Mouse (Mus musculus) retina, embryonic 14.5 days (tissue): ENCODE results near the gene Ghsr.
"Not testable (repeated sequence)": the region's sequence is repeated elsewhere in the genome, so short reads cannot be mapped to it uniquely, and the experiment has no call there.

Source experiments
- DNase-seq: peaks from one replicate; pipeline ENCODE4 v3.0.0-alpha.2; 2015; ENCODE audit warnings: low spot score

Ghsr gene

DNA sequence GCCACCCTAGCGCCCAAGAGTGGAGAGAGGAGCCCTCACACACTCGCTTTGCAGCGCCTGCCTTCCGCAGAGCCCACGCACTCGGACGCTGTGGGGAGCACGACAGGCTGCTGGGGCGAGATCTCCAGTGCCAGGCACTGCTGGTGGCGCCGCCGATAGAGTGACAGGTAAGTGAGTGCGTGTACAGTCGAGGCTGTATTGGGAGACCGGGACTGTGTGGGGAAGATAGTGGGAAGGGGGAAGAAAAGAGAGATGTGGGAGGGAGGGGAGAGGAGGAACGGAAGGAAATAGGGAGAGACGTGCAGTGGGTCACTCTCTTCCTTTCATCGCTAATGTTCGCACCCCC is at the start of gene Ghsr:
Ghsr (plus strand) TSS at position 76 of the 346 bp plus-strand sequence.
- peak; percentile 34 for DNase-seq

DNA sequence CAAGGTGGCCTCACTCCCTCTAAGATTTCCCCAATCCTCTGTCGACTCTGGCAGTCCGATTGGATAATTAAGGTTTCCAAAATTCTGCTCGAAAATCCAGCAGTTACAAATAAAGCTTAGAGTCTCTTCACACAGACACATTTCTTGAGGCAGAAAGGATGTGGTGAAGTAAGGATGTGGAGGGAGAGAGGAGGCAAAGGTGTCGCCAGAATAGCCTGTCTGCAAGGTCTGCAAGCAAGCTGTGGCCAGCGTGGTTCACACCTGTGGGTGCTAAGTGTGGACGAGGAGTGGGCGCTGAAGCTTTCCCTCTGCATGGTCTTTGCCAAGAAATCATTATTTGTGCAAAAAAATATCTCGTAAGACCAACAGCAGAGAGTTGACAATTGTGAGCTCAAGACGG is 48.6 kb upstream of the Ghsr start:
- DNase-seq = no peak

DNA sequence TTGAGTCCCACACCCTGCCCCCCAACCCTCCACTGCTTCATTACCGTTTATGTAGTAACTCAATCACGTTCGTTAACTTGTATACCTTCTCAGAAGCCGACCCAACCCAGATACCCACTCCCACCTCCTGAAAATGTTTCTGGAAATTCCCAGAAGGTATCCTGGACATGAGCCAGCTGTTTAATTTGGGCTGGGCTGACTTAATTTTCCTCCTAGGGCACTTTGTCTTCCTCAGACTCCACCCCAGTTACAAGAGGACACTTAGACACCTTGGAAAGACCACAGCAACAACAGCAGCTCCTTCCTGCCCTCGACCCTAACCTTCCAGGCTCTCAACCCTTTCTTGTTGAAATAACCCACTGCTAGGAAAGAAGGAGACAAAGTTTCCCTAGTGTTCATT is 47.6 kb upstream of the Ghsr start:
- DNase-seq = no peak

DNA sequence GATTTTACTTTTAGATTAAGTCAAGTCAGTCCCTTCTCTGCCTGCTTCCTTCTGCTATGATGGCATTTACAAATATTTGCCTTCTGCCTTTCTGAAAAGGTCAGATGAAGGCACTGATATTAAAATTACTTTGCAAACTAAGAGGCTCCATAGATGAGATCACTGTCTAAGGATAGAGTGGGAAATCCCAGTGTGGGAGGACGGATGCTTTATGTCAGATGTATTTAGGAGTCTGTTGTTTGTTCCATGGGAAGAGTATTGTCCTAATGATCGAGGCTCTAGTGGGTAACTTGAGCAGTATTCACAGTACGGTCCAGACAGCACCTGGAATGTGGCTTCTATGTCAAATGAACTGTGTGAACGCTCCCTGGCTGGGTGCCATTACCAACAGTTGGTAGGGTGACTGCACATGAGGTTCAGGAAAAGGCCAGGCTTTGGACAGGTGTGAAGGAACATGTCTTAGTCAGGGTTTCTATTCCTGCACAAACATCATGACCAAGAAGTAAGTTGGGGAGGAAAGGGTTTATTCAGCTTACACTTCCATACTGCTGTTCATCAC is 44.4 kb upstream of the Ghsr start:
- no peak for DNase-seq

DNA sequence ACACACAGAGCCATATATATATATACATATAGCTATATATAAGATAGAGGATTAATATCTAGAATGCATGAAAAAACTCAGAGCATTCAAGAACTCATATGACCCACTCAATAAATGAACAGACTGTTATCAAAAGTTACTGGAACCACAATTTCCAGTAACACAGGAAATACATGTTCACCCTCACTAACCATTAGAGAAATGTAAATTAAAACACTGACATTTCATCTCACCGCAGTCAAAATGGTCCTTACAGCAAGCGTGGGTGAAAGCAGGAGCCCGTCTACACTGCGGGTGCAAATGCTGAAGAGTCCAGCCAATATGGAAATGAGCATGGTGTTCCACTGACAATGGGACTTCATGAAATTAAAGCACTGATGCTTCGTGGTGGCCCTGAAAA is 40.4 kb upstream of the Ghsr start:
- DNase-seq = no peak

DNA sequence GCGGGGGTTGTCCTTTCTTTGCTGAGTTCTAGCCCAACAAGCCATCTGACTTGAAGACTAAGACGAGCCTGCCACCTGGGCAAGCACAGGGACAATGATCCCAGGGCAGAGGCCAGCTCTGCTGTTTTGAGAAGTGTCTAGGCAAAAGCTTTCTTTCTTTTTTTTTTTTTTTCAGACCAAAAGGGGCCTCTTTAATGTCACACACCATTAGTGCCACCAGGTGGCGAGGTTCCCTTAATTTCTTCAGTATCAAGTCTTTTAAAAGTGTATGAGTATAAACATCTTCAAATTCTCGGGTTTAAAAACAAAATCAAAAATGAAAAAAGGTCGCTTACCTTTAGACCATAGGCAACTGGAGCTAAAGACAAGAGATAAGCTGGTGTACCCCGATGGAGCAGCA is 32.7 kb upstream of the Ghsr start:
- peak; percentile 74 for DNase-seq

DNA sequence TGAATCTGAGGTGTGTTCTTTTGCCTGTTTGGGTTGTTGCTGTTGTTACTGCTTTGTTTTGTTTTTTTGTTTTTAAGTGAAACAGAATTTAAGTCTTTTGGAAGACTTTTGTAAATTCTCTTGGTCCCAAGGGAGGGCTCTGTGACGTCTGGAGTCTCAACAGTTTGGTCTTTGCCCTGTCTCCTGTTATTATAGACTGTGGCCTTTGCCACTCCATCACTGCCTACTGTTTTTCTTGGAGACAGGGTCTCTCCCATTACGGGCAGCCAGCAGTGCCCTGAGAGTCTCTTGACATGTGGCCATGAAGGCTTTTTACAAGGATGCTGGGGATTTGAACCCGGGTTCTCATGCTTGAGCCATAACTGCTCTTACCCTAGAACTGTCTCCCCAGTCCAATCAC is 32.3 kb upstream of the Ghsr start:
- DNase-seq = no peak

DNA sequence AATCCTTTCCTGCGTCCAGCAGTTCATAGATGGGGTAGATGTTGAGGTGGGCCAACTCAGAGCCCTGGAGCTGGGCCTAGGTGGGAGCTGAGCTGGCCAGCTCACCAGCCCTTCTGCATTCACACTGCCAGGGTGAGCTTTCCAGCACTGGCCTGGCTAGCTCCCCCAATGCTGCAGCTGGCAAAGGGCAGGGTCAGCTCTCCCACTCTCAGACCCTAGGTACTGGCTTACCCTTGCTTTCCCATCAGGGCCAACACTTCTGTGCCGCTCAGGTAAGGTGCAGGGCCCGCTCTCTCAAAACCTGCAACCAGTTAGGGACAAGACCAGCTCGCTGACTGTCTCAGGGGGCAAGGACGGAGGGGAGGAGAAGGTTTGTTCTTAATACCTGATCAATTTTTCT is 30.4 kb upstream of the Ghsr start:
- no peak for DNase-seq

DNA sequence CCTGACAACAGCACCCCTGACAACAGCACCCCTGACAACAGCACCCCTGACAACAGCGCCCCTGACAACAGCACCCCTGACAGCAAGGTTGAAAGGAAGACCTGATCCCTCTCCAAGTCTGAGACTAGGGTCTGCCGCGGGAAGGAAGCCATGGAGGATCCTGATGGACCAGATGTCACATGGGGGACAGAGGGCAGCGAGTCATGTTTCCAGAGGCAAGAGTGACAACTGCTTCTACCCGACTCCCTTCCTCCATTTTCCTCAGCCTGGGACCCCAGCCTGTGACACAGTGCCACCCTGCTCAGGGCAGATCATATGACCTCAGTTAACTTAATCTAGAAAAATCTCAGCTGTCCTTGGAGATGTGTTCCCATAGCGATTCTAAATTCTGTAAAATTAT is 28.7 kb upstream of the Ghsr start:
- DNase-seq = no peak

DNA sequence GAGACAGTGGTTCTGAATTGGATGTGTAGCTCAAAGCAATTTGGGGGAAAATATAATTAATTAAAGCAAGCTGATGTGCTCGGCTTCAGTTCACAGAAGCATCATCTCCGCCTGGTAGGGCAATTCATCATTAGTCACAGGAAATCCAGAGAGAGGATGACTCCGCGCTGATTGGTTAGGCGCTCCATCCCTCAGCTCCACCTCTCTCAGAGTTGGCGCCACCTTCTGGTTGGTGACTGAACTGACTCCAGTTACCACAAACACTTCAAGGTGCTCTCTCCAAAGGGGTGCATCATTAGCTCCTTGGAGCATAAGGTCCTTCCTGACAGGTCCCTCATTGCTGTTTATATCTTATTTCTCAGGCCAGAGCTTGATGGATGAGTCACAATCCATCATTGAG is 25.6 kb upstream of the Ghsr start:
- DNase-seq = peak; percentile 43

DNA sequence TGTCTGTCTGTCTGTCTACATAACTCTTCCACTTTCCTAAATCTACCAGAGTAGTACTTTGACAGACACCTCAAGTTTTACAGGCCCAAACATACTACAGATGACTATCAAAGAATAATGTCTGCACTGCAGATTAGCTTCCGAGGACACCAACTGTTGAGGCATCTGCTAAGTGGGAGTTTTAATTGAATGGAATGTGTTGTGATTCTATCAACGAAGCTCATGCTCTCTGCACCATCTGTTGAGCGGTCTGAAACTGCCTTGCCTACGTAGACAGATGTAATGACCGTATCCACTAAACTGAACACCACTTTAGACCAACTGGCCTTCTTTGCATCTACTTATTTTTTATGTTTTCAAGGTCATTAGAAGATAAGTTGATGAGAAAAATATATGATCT is 22.7 kb upstream of the Ghsr start:
- peak; percentile 51 for DNase-seq

DNA sequence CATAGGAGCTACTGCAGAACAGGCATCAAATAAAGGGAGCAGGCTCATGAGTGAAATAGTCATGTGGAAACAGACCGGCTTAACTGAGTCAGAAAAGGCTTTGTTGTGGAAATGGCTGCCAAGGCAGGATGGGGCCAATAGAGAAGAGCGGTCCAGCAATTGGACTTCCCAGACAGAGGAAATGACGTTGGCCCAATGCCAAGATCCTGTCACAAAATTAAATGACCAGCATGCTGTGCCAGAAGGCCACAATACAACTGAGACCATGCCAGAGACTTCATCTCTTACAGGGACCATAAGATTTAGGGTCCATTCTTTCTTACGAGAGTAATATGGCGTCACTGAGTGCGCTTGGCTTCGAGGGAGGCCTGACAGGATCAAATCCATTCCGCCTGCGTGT is 20.0 kb upstream of the Ghsr start:
- no peak for DNase-seq

DNA sequence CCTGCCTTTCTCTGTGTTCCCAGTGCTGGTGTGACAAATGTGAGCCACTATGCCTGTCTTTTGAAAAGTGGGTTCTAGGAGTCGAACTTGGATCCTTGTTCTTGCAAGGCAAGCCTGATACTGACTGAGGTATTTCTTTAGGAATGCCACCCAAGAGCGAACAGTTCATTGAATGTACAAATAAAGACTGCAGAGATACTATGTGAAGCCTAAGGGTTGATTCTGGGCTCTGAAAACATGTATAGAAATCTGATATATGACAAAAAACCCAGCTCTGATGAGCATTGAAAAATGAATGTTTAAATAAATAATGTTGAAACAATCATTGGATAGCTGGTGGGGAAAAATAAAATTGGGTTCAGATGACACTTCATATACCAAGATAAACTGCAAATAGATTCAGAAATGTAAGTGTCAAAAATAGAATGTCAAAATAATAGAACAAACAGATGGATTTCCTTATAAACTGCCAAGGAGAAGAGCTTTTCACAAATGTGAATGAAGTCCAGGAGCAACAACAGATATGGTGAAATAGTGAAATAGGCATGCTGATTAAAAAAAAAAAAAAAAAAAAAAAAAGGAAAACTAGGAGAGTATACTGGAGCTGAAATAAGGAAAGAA is 11.9 kb upstream of the Ghsr start:
- DNase-seq = no peak

DNA sequence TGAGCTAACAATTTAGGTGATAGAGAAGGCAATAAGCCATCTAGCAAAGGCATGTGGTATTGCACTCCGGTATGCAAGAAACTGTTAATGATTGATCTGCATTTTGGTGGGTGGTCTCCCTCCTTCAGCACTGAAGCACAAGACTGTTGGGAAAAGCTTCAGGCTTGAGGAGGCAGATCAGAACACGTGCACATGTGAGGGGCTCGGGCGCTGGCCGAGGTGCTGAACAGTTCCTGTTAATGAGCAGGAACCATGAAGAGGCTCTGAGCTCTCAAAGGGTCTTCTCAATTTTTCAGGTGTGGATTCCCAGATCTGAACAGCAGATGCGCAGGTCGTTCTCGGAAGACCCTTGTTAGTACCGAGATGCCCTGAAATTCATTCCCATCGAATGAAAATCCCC is 1.0 kb upstream of the Ghsr start:
- DNase-seq = peak; percentile 76

DNA sequence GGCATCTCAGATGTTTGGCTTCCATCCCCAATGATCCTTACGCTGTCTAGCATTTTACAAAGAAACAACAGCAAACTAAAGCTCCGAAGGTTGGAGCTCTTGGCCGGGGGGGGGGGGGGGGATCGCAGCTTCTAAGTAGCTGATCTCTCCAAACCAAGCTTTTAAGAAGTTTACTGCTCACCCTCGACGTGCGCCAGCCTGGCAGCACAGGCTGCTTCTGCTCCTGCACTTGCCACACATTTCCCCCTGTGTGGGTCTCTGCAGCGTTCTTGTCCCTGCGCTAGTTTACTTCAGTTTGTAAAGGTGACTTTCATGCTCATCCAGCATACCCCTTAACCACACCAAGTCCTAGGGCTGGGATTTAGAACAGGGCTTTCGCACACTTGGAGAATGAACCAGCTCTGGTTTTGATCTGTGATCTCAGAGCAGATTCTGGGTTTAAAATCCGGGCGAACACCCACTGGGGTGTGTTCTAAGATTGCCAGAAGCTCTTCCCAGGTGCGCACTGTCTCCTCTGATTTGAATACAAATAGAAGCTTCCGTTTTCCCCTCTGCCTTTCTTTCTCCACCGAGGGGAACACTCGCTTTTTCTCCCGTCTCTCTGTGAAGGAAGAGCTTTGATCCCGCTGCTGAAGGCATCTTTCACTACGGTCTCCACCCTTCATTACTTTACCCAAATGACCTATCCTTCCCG is 422 bp upstream of the Ghsr start:
- DNase-seq = no peak

DNA sequence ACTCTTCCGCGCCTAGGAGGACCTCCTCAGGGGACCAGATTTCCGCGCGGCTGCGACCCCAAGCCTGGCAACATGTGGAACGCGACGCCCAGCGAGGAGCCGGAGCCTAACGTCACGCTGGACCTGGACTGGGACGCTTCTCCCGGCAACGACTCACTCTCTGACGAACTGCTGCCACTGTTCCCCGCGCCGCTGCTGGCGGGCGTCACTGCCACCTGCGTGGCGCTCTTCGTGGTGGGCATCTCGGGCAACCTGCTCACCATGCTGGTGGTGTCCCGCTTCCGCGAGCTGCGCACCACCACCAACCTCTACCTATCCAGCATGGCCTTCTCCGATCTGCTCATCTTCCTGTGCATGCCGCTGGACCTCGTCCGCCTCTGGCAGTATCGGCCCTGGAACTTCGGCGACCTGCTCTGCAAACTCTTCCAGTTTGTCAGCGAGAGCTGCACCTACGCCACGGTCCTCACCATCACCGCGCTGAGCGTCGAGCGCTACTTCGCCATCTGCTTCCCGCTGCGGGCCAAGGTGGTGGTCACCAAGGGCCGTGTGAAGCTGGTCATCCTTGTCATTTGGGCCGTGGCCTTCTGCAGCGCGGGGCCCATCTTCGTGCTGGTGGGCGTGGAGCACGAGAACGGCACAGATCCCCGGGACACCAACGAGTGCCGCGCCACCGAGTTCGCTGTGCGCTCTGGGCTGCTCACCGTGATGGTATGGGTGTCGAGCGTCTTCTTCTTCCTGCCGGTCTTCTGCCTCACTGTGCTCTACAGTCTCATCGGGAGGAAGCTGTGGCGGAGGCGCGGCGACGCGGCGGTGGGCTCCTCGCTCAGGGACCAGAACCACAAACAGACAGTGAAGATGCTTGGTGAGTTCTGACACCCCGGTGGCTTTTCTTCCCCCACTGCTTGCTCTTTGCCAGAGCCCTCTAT is 837 bp downstream of the Ghsr start:
- peak; percentile 27 for DNase-seq

DNA sequence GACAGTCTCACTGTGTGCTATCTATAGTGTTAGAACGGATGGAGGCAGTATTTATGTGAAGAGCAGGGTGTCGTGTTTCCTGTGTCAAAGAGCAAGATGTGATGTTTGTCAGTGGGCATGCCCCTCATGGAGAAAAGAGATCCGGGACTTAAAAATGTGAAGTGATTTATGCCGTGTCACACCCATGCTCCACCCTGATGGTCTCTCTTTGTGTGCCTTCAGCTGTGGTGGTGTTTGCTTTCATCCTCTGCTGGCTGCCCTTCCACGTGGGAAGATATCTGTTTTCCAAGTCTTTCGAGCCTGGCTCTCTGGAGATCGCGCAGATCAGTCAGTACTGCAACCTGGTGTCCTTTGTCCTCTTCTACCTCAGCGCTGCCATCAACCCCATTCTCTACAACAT is 3.2 kb downstream of the Ghsr start:
- no peak for DNase-seq

DNA sequence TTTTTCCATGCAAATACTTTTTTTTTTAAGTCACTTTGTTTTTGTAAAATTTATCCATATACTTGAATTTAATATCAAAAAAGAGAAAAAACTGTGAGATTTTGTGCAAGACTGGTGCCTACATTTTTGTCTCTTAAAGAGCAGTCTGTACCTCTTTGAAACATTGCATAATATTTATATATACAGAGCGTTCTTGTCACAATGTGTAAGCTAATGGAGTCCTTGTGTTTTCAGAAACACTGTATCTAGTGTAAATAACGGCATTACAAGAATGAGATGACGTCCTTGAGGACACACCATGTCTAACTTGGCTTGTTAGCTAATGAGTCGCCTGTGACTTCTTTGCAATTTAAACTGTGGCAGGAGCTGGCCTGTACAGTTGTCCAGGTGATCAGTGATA is 6.8 kb downstream of the Ghsr start:
- no peak for DNase-seq

DNA sequence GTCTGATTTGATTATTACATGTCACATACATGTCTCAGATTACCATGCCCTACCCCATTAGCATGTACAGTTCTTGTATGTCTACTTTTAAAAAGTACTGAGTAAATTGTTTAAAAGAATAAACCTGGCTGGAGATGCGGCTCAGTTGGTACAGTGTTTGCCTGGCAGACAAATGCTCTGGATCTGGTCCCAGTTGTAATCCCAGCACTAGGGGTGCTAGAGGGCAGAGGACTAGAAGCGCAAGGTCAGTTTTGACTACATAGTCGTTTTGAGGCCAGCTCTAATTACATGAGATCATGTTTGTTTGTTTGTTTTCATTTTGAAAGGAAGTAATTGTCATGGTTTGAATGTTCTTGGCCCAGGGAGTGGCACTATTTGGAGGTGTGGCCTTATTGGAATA is 13.7 kb downstream of the Ghsr start:
- no peak for DNase-seq

DNA sequence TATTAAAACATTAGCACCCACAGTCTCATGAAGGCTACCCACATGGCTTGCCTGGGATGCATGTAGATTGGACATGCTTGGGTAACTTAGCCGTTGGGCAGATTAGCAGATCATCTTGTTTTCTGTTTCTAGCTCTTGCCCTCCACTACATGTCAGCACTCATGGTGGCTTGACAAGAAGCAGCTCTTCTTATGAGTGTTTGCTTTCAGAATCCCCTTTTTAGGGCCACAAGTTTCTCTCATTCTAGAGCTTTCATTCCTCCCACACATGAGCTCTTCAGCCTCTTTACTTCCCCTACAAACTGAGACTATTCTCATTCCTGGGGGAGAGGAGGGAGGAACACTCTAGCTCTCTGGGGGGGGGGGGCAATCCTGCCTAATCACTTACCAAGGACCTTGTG is 18.8 kb downstream of the Ghsr start:
- no peak for DNase-seq

DNA sequence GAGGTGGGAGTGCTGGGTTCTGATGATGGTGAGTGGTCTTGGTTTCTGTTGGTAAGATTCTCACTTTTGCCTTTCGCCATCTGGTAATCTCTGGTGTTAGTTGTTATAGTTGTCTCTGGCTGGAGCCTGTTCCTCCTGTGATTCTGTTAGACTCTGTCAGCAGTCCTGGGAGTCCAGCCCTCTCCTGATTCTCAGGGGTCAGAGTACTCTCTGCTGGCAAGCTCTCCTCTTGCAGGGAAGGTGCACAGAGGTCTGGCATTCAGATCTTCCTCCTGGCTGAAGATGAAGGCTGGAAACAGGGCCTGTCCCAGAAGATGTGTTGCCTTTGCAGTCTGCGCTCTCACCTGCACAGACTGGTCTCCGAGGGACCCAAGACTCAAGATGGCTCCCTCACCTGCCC is 29.8 kb downstream of the Ghsr start:
- not testable (repeated sequence) for DNase-seq

DNA sequence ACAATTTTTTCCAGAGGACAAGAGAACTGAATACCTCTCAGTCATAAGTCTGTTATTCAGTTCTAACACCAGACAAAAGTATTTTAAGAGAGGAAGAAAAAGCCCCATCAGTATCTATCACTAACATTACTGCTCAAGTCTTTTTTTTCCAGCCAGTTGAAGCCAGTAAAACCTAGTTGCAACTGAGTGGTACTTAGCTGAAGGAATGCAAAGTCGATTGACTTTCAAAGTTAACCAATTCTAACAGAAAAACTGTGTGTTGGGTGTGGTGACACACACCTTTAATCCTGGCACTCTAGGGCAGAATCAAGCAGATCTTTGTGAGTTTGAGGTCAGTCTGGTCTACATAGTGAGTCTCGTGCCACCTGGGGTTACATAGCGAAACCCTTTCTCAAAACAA is 35.3 kb downstream of the Ghsr start:
- DNase-seq = no peak

DNA sequence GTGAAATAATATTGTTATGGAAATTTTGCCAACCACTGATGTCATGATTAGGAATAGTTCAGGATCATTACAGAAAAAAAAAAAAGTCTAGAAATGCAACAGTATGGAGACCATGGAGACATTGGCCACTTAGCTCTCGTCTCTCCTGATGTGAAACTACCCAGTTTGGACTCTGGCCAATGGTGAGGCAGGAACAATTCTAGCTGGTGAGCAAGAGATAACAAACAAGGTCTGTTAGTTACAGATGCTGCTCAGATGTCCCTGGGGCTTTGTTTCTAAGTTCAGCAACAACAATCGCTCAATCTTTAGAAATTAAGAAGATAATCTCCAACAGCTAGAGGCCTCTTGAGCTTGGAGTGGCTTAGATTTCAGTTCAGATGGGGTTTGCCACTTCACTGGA is 37.4 kb downstream of the Ghsr start:
- no peak for DNase-seq
